Mouse (Mus musculus) stomach, embryonic 14.5 days (tissue): Measurements from ENCODE around the gene Rhox2f. TPM values are rescaled to one million over a fixed set of nuclear protein-coding genes. Genes with fewer than 3 reads are reported as not detected.
"Not testable (repeated sequence)": the region's sequence is repeated elsewhere in the genome, so short reads cannot be mapped to it uniquely, and the experiment has no call there.

Experiments used
- ATAC-seq: fragments of 200-750 bp; cut with Nextera tagmentation; 2 replicates; pipeline ENCODE4 v1.8.0; 2017; ENCODE audit warnings: low read depth, moderate TSS enrichment; ENCODE audit not compliant: insufficient number of reproducible peaks, insufficient read depth, low FRiP score
- H3K27ac ChIP-seq: fragments of 300-500 bp; sonication (generic); 2 replicates; pipeline ENCODE4 v1.5.1; 2014; ENCODE audit warnings: mild to moderate bottlenecking, low read length, moderate library complexity, mixed read lengths
- H3K27me3 ChIP-seq: fragments of 300-500 bp; sonication (generic); 2 replicates; pipeline ENCODE4 v1.6.1; 2014; ENCODE audit warnings: low read length, control low read depth, mixed read lengths; ENCODE audit not compliant: control insufficient read depth, insufficient read depth
- H3K36me3 ChIP-seq: fragments of 300-500 bp; sonication (generic); 2 replicates; pipeline ENCODE4 v1.6.1; 2014; ENCODE audit warnings: mild to moderate bottlenecking, control low read depth, low read length, moderate library complexity, mixed read lengths; ENCODE audit not compliant: control insufficient read depth, insufficient read depth
- H3K4me1 ChIP-seq: fragments of 300-500 bp; sonication (generic); 2 replicates; pipeline ENCODE4 v1.6.1; 2014; ENCODE audit warnings: low read length, control low read depth, mixed read lengths; ENCODE audit not compliant: control insufficient read depth, insufficient read depth
- H3K4me2 ChIP-seq: fragments of 300-500 bp; sonication (generic); replicated peaks from 2 replicates; pipeline ENCODE4 v1.6.1; 2014; ENCODE audit warnings: low read depth, low read length, control low read depth
- H3K4me3 ChIP-seq: fragments of 300-500 bp; sonication (generic); 2 replicates; pipeline ENCODE4 v1.5.1; 2014; ENCODE audit warnings: low read depth, low read length, control low read depth
- H3K9ac ChIP-seq: fragments of 300-500 bp; sonication (generic); replicated peaks from 2 replicates; pipeline ENCODE4 v1.6.1; 2014; ENCODE audit warnings: low read depth, mild to moderate bottlenecking, control low read depth, low read length, moderate library complexity, mixed read lengths
- H3K9me3 ChIP-seq: fragments of 300-500 bp; sonication (generic); 2 replicates; pipeline ENCODE4 v1.6.1; 2016; ENCODE audit warnings: low read depth, low read length, control low read depth; ENCODE audit not compliant: control insufficient read depth
- WGBS: fragments of 180-500 bp; shearing (Covaris S2); extraction: QIAGEN DNeasy Blood & Tissue Kit; methylation state at CpG from one replicate; pipeline ENCODE4 v1.1.7; 2014; 5-methylcytosine and 5-hydroxymethylcytosine counted together
- polyA plus RNA-seq: library from polyadenylated mRNA; unstranded; fragments of >200 nt; fragmentation: Nextera tagmentation; extraction: Ambion mirVana; gene quantifications from 2 replicates; pipeline ENCODE4 v1.2.1, GENCODE M21; 2014

Rhox2f gene
- not detected in 2 replicates for polyA plus RNA-seq

DNA sequence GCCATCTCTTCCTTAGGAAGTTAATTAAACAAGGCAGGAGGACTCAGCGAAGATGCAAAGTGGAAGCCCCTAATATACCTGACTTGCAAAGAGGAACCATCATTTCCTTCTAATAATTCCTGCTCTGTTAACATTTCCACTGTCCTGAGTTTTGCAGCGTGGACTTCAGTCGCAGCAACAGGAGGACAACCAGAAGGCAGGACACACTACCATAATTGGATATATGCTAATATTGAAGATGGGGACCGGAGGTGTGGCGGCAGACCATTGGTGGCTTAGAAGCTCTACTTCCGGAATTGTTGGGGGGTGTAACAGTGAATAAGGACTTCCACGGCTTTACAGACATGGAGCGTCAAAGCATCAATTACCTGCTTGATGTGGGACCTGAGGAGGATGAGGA, at the start of gene Rhox2f:
Gene Rhox2f, plus strand, starts transcription at position 301 of the 400 bp plus-strand sequence.
- H3K9ac ChIP-seq, H3K4me2 ChIP-seq, H3K36me3 ChIP-seq, H3K9me3 ChIP-seq, ATAC-seq, H3K27me3 ChIP-seq, H3K4me1 ChIP-seq, H3K4me3 ChIP-seq, H3K27ac ChIP-seq: not testable (repeated sequence)
- 90% methylated on average over 6 of the region's 8 CpGs for WGBS

DNA sequence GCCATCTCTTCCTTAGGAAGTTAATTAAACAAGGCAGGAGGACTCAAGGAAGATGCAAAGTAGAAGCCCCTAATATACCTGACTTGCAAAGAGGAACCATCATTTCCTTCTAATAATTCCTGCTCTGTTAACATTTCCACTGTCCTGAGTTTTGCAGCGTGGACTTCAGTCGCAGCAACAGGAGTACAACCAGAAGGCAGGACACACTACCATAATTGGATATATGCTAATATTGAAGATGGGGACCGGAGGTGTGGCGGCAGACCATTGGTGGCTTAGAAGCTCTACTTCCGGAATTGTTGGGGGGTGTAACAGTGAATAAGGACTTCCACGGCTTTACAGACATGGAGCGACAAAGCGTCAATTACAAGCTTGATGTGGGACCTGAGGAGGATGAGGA, 41.1 kb upstream of the Rhox2f start, which contains the start of gene Rhox2e:
Gene Rhox2e, plus strand, starts transcription at position 301 of the 400 bp plus-strand sequence.
- H3K9me3 ChIP-seq, H3K36me3 ChIP-seq, H3K4me3 ChIP-seq, H3K4me1 ChIP-seq, H3K27me3 ChIP-seq, H3K4me2 ChIP-seq, ATAC-seq, H3K9ac ChIP-seq, H3K27ac ChIP-seq: not testable (repeated sequence)
- 92% methylated on average over 2 of the region's 8 CpGs for WGBS

DNA sequence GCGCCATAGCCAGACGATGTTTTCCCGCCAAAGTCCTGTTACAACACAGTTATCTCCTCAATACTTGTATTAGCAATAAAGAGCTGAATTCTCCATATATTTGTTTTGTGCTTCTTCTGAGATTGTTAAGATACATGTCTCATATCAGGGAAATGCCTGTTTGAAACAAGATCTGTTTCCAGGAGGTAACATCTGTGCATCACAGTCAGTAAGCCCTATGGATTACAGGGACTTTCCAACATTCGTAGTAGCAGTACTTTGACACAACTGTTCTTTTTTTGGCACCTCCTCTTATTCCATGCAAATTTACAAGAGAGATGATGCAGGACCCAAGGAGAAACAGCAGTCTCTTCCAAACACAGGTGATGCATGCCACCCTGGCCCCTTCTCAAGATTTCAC, 29.5 kb upstream of the Rhox2f start, which contains the start of gene Rhox3e:
Gene Rhox3e, plus strand, starts transcription at position 301 of the 400 bp plus-strand sequence.
- 100% methylated on average over 1 of the region's 4 CpGs for WGBS
- H3K4me3 ChIP-seq, H3K4me1 ChIP-seq, H3K4me2 ChIP-seq, H3K36me3 ChIP-seq, H3K9ac ChIP-seq, H3K27me3 ChIP-seq, H3K9me3 ChIP-seq, ATAC-seq, H3K27ac ChIP-seq: not testable (repeated sequence)

DNA sequence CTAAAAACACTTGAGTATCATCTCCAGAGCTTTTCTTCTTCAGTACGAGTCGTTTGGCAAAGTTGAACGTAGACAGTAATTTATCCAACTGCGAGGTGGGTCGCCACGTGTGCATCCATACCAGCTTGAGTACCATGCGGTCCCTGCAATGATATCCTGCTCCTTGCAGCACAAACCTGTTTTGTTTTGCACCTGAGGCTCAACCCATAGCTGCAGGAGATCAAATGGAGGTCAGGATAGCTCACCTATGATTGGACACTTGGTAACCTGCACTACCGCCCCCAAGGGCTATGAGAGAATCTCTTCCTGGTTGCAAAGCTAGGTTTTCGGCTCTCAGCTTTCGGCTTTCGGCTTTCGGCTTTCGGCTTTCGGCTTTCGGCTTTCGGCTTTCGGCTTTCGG, 14.1 kb upstream of the Rhox2f start, which contains the start of gene Rhox4e:
Gene Rhox4e, plus strand, starts transcription at position 301 of the 400 bp plus-strand sequence.
- not testable (repeated sequence) for H3K27me3 ChIP-seq, H3K9ac ChIP-seq, ATAC-seq, H3K4me2 ChIP-seq, H3K27ac ChIP-seq, H3K4me3 ChIP-seq, H3K9me3 ChIP-seq, H3K4me1 ChIP-seq, H3K36me3 ChIP-seq
- 94% methylated on average over 10 of the region's 18 CpGs for WGBS

DNA sequence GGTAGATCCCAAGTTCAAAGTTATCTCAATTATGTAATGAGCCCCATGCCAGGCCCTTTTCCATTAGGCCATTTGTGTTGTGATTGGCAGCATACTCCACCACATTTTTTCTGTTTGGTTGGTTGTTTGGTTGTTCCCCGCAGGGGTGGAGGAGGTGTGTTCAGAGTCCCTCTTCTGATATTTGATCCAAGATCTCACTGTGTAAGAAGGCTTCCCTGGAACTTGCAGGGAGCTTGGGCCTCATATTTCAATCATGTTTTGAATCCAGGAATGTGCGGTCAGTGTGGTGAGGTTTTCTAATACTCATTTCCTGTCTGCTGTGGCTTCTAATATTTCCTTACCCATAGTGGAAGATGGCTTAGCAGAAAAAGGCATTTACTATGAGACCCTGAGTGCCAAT, 1.4 kb downstream of the Rhox2f start:
- H3K9ac ChIP-seq, H3K9me3 ChIP-seq, ATAC-seq, H3K27ac ChIP-seq, H3K36me3 ChIP-seq, H3K4me3 ChIP-seq, H3K4me1 ChIP-seq, H3K4me2 ChIP-seq, H3K27me3 ChIP-seq: not testable (repeated sequence)
- 58% methylated on average over 2 of the region's 2 CpGs for WGBS

DNA sequence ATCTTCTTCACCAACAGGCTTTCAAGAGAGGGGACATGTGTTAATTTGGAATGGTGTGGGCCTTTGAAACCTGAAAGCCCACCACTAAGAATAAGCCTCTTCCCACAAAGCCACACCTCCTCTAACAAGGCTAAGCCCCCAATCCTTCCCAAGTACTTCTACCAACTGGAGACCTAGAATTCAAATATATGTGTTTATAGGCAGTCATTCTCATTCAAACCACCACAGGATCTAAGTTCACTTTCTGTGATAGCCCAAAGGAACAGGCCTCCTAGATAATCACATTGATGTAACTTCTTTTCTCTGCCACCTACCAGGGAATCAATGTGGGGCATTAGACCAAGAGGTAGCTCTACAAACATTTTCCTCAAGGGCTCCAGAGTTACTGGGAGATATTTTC, 9.5 kb downstream of the Rhox2f start, which contains the start of gene Rhox3f:
Gene Rhox3f, plus strand, starts transcription at position 301 of the 400 bp plus-strand sequence.
- H3K27ac ChIP-seq, ATAC-seq, H3K4me3 ChIP-seq, H3K27me3 ChIP-seq, H3K4me1 ChIP-seq, H3K9ac ChIP-seq, H3K4me2 ChIP-seq, H3K36me3 ChIP-seq, H3K9me3 ChIP-seq: not testable (repeated sequence)

DNA sequence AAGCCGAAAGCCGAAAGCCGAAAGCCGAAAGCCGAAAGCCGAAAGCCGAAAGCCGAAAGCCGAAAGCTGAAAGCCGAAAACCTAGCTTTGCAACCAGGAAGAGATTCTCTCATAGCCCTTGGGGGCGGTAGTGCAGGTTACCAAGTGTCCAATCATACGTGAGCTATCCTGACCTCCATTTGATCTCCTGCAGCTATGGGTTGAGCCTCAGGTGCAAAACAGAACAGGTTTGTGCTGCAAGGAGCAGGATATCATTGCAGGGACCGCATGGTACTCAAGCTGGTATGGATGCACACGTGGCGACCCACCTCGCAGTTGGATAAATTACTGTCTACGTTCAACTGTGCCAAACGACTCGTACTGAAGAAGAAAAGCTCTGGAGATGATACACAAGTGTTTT, 36.4 kb downstream of the Rhox2f start, which contains the start of gene Rhox4f:
Gene Rhox4f, minus strand, starts transcription at position 101 of the 400 bp plus-strand sequence.
- not testable (repeated sequence) for H3K27ac ChIP-seq, H3K4me2 ChIP-seq, H3K36me3 ChIP-seq, H3K9me3 ChIP-seq, H3K27me3 ChIP-seq, H3K4me3 ChIP-seq, H3K4me1 ChIP-seq, H3K9ac ChIP-seq, ATAC-seq
- 91% methylated on average over 15 of the region's 19 CpGs for WGBS

Other genes with a start within 250 kb of the Rhox2f start
- gene Rhox3a2, start 191.4 kb upstream of the Rhox2f start, polyA plus RNA-seq = not detected in 2 replicates
- gene Rhox4a2, start 180.6 kb upstream of the Rhox2f start, polyA plus RNA-seq = not detected in 2 replicates
- not detected in 2 replicates for gene Rhox2b, start 159.3 kb upstream of the Rhox2f start, polyA plus RNA-seq
- gene Rhox4b, start 138.9 kb upstream of the Rhox2f start, polyA plus RNA-seq = not detected in 2 replicates
- not detected in 2 replicates for gene Rhox2c, start 117.7 kb upstream of the Rhox2f start, polyA plus RNA-seq
- gene Rhox3c, start 112.8 kb upstream of the Rhox2f start, polyA plus RNA-seq = not detected in 2 replicates
- gene Rhox4c, start 91.1 kb upstream of the Rhox2f start, polyA plus RNA-seq = not detected in 2 replicates
- not detected in 2 replicates for gene Rhox2d, start 78.0 kb upstream of the Rhox2f start, polyA plus RNA-seq
- not detected in 2 replicates for gene Rhox4d, start 57.0 kb upstream of the Rhox2f start, polyA plus RNA-seq
- not detected in 2 replicates for gene Rhox2e, start 41.0 kb upstream of the Rhox2f start, polyA plus RNA-seq
- gene Rhox3e, start 29.4 kb upstream of the Rhox2f start, polyA plus RNA-seq = not detected in 2 replicates
- not detected in 2 replicates for gene Rhox4e, start 14.0 kb upstream of the Rhox2f start, polyA plus RNA-seq
- gene Rhox3f, start 9.6 kb downstream of the Rhox2f start, polyA plus RNA-seq = not detected in 2 replicates
- gene Rhox4f, start 36.3 kb downstream of the Rhox2f start, polyA plus RNA-seq = not detected in 2 replicates
- gene Rhox3g, start 57.2 kb downstream of the Rhox2f start, polyA plus RNA-seq = not detected in 2 replicates
- gene Rhox2g, start 72.1 kb downstream of the Rhox2f start, polyA plus RNA-seq = not detected in 2 replicates
- not detected in 2 replicates for gene Rhox4g, start 79.9 kb downstream of the Rhox2f start, polyA plus RNA-seq
- gene Rhox3h, start 97.4 kb downstream of the Rhox2f start, polyA plus RNA-seq = not detected in 2 replicates
- not detected in 2 replicates for gene Rhox2h, start 101.9 kb downstream of the Rhox2f start, polyA plus RNA-seq
- gene Rhox5, start 233.4 kb downstream of the Rhox2f start, polyA plus RNA-seq = 1.7 and 2.3 TPM in 2 replicates